Mouse (Mus musculus) C2C12 (cell line): ENCODE measurements around the gene Map4. TPM values are rescaled to one million over a fixed set of nuclear protein-coding genes. Genes with fewer than 3 reads are reported as not detected.
A peak's percentile ranks its signal among the peaks of the same experiment; 100 is the strongest.

Experiments
- H3K27me3 ChIP-seq: one replicate; pipeline ENCODE4 v1.6.1; 2011; ENCODE audit not compliant: control insufficient read depth, insufficient read depth, insufficient read length
- H3K36me3 ChIP-seq: one replicate; pipeline ENCODE4 v1.6.1; 2011; ENCODE audit not compliant: control insufficient read depth, insufficient read depth
- H3K4me3 ChIP-seq: one replicate; pipeline ENCODE4 v1.5.1; 2011; ENCODE audit warnings: mild to moderate bottlenecking, control low read depth; ENCODE audit not compliant: poor library complexity, insufficient read depth, severe bottlenecking
- H3K79me2 ChIP-seq: one replicate; pipeline ENCODE4 v1.6.1; 2011; ENCODE audit not compliant: control insufficient read depth, insufficient read depth
- H3K79me3 ChIP-seq: one replicate; pipeline ENCODE4 v1.6.1; 2011; ENCODE audit warnings: low read depth, control low read depth
- H3ac ChIP-seq: one replicate; pipeline ENCODE3; 2011; ENCODE audit warnings: low read depth; ENCODE audit not compliant: control insufficient read depth, insufficient read length
- CEBPB ChIP-seq: IDR thresholded peaks from one replicate; pipeline ENCODE4 v1.6.1; 2011; ENCODE audit warnings: low read depth, mild to moderate bottlenecking, control low read depth, moderate library complexity
- CTCF ChIP-seq: IDR thresholded peaks from one replicate; pipeline ENCODE4 v1.5.1; 2011; ENCODE audit not compliant: control insufficient read depth, insufficient read depth, insufficient read length
- FOSL1 ChIP-seq: IDR thresholded peaks from one replicate; pipeline ENCODE4 v1.8.0; 2011; ENCODE audit warnings: mild to moderate bottlenecking, low read length; ENCODE audit not compliant: poor library complexity, insufficient read depth, severe bottlenecking
- MAX ChIP-seq: IDR thresholded peaks from one replicate; pipeline ENCODE4 v1.6.1; 2011; ENCODE audit warnings: mild to moderate bottlenecking, control low read depth
- MYOD1 ChIP-seq: IDR thresholded peaks from one replicate; pipeline ENCODE4 v1.6.1; 2011; ENCODE audit warnings: low read depth; ENCODE audit not compliant: control insufficient read depth, insufficient read length
- MYOG ChIP-seq: IDR thresholded peaks from one replicate; pipeline ENCODE4 v1.6.1; 2011; ENCODE audit not compliant: control insufficient read depth, insufficient read length; ENCODE audit errors: extremely low read depth
- USF1 ChIP-seq: IDR thresholded peaks from one replicate; pipeline ENCODE4 v1.6.1; 2011; ENCODE audit warnings: low read depth, mild to moderate bottlenecking, control low read depth, moderate library complexity
- long read RNA-seq, 2 experiments: library from polyadenylated mRNA; unstranded; transcript quantifications; one replicate each; pipeline ENCODE4 v2.0.0; 2019 to 2020
- polyA plus RNA-seq: library from polyadenylated mRNA; unstranded; fragments of >200 nt; fragmentation: generic; extraction: Trizol; gene quantifications from one replicate; pipeline ENCODE4 v1.2.1, GENCODE M21; 2012; ENCODE audit warnings: missing spikeins

Gene Map4
- 135 TPM for polyA plus RNA-seq
- long read RNA-seq, experiment 1, partial matches to known transcripts, result 11 of 50 reads
- long read RNA-seq, experiment 1, other reads (novel, unspliced or antisense), result 38 of 50 reads
- long read RNA-seq, experiment 2, full-length matches to known transcripts, result 75 of 274 reads
- long read RNA-seq, experiment 2, partial matches to known transcripts, result 140 of 274 reads
- long read RNA-seq, experiment 2, other reads (novel, unspliced or antisense), result 59 of 274 reads

DNA sequence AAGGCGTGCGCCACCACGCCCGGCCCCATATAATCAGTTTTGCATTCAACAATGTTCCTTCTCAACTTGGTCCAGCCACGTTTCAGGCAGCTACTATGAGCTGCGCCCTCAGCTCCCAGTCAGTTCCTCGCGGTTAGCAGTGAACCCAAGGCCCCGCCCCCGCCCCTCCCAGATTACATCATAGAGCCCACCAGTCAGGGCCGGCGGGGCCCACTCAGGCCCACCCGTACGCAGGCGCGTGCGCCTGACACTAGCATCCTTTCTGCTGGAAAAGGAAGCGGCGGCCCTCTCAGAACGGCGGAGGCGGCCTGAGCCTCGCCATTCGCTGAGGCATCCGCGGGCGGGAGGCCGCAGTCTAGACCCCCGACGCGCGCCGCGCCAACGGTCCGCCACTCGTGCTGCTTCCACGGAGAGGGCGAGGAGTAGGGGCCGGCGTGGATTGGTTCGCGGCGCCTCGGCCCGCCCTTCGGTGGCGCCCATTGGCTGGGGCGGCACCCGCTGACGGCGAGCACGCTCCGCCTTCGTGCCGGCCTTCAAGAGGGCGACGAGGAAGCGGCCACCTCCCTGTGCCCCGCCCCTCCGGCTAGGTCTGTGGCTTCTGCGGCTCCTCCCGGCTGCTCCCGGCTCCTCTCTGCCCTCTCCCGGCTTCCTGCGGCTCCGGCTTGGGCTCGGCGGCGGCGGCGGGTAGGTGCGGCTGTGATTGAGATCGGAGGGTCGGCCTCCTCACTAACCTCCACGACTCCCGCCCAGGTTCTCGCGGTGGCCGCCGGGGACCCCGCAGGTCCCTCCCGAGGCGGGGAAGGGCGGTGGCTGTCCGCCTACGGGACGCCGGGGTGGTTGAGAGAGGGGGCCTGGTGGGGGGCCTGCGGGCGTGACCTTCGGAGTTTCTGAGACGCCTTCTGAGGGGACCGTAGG lies at the start of gene Map4:
TSS of gene Map4 (plus strand) at position 204 of the 915 bp plus-strand sequence.
- peak within 1 kb of the TSS; percentile 79 for H3K4me3 ChIP-seq
- no peak for TF ChIP-seq FOSL1
- TF ChIP-seq MYOD1, result no peak
- peak; percentile 39 for TF ChIP-seq CEBPB
- TF ChIP-seq MYOG, result no peak
- TF ChIP-seq MAX, result peak; percentile 67
- H3K27me3 ChIP-seq, result no peaks in the 10 kb centered on the region
- H3ac ChIP-seq, result peak within 1 kb of the TSS; percentile 97
- H3K79me3 ChIP-seq, result peaks cover 41% of the 10 kb centered on the region
- peaks cover 48% of the 10 kb centered on the region for H3K79me2 ChIP-seq
- H3K36me3 ChIP-seq, result no peaks in the 10 kb centered on the region

DNA sequence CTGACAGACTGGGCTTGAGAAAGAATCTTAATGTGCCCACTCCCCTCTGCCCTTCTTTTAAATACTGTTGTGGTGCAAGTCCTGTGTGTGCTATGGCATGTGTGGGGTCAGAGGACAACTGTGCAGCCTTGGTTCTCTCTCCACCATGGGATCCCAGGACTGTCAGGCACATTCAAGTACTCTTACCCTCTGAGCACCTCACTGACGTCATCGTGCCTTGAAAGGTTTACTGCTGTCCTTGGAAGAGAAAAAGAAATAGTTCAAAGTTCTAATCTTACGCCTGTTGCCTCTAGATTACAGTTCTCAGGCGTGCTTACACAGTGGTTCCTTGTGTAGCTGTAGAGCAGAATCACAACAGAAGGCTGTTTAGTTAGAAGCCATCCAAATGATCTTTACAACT lies 45.0 kb upstream of the Map4 start:
- no peak overlapping the region for H3ac ChIP-seq
- H3K27me3 ChIP-seq, result no peaks in the 10 kb centered on the region
- TF ChIP-seq MAX (no peak), MYOG (no peak), MYOD1 (no peak), FOSL1 (no peak), CTCF (no peak), USF1 (no peak), CEBPB (no peak)
- H3K4me3 ChIP-seq, result no peak overlapping the region
- no peaks in the 10 kb centered on the region for H3K79me3 ChIP-seq
- H3K36me3 ChIP-seq, result peaks cover 98% of the 10 kb centered on the region
- peaks cover 34% of the 10 kb centered on the region for H3K79me2 ChIP-seq

DNA sequence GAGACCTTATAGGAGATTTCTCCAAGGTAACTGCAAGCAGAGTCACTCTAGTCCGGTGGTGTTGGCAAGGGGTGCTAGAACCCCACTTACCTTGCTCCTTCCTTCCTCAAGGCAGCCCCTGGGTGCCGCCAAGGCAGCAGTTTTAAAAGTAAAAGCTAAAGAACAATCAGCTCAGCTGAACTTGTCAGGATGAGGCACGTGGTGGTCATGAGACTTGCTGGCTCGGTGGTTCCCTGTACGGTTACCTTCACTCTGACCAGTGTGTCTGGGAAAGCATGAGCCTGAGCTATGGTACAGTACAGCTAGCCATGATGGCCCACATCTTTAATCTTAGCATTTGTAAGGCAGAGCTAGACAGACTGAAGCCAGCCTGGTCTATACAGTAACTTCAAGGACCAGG lies 43.9 kb upstream of the Map4 start:
- Histone ChIP-seq H3K79me3 (no peaks in the 10 kb centered on the region), H3K27me3 (no peaks in the 10 kb centered on the region), H3K79me2 (peaks cover 28% of the 10 kb centered on the region), H3K36me3 (peaks cover 99% of the 10 kb centered on the region), H3ac (no peak overlapping the region), H3K4me3 (no peak overlapping the region)
- no peak for TF ChIP-seq USF1
- TF ChIP-seq MYOG, result no peak
- no peak for TF ChIP-seq MAX
- no peak for TF ChIP-seq MYOD1
- TF ChIP-seq CEBPB, result no peak
- TF ChIP-seq FOSL1, result no peak
- TF ChIP-seq CTCF, result no peak

DNA sequence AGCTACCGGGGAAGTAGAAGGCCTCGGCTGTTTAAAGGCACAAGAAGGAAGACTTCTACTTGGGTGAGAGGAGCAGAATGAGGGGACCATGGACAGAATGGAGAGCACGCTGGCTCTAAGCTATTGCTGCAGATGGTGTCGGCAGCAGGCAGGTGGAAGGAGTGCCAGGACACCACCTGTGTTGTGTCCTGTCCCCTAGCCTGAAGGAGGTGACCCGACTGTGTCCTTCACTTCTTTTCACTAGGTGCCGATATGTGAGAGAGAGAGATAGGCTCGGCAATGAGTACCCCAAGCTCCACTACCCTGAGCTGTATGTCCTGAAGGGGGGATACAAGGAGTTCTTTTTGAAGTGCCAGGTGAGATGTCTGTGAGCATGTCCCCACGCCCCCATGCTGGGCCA lies 39.8 kb upstream of the Map4 start:
- Histone ChIP-seq H3K36me3 (peaks cover 95% of the 10 kb centered on the region), H3ac (no peak overlapping the region), H3K79me2 (no peaks in the 10 kb centered on the region), H3K27me3 (no peaks in the 10 kb centered on the region), H3K79me3 (no peaks in the 10 kb centered on the region), H3K4me3 (no peak overlapping the region)
- TF ChIP-seq USF1 (no peak), MYOG (no peak), MAX (no peak), MYOD1 (no peak), FOSL1 (no peak), CTCF (no peak), CEBPB (no peak)

DNA sequence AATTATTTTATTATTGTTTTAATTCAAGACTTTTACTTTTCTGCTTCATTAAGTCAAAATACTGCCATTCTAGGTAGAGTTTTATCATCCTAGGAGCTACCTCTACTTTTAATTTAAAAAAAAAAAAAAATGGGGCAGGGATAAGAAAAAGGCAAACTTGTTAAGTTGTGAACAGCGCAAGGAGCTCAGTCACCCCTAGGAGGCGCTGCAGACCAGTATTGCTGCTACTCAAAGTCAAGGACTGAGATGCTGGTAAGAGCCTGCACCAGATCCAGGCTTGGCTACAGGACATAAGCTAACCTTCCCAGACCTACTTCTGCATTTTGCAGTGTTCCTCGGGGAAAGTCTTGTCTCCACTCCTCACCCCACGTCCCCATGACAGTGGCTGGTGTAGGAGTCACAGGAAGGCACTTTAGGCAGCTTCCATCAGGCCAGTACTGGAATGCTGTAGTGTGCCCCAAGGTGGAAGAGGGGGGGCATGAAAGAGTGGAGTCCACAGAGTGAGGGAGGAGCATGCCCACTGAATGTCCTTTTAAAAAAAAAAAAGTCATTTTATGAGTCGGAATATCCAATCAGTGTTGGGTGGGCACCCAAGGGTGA lies 38.5 kb upstream of the Map4 start:
- TF ChIP-seq MYOG, result no peak
- TF ChIP-seq CEBPB, result no peak
- TF ChIP-seq MYOD1, result no peak
- TF ChIP-seq CTCF, result peak; percentile 51

More for the DNA sequence above, 38.5 kb upstream of the Map4 start:
- peaks cover 88% of the 10 kb centered on the region for H3K36me3 ChIP-seq
- no peak overlapping the region for H3ac ChIP-seq
- no peaks in the 10 kb centered on the region for H3K27me3 ChIP-seq
- H3K79me2 ChIP-seq, result no peaks in the 10 kb centered on the region
- H3K4me3 ChIP-seq, result no peak overlapping the region
- H3K79me3 ChIP-seq, result no peaks in the 10 kb centered on the region
